Mouse (Mus musculus): Measurements from ENCODE around the gene Taf9.

Taf9 gene

DNA sequence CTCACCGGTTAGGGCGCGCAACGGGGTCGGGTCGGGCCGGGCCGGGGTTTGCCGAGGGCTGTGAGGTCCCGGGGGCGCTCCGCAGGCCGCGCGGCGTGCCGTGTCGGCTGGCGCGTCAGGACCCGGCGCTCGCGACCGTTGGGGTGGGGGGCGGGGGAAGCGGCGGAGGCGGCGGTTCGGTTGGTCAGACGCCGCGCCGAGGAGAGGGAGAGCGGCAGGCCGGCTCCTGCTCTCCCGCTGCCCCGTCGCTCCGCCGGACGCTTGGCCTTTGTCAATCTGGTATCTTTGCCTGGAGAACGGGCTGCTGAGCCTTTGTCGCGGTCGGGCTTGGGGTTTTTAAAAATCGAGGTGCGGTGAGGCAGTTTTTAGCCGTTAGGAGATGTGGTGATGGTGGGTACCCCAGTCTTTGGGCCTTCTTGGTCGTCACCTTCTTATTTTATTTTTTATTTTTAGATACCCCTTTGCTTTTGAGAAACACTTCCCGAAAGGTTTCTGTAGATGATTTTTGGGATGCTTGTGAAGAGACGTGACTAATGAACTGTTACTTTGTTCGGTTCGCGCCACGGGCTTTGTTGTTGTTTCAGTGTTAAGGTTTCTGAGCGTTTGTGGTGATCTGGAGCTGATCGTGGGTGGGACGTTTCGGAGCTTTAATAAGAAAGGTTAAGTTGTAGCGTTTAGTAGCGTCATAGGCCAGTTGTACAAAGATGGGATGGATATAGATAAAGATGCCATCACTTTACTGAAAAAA lies at the start of gene Taf9:
Gene Taf9 (plus strand): TSS at position 141 of the 748 bp plus-strand sequence.
- DNase-seq (ENCODE audit: low read depth, low spot score), result peak; percentile 33

DNA sequence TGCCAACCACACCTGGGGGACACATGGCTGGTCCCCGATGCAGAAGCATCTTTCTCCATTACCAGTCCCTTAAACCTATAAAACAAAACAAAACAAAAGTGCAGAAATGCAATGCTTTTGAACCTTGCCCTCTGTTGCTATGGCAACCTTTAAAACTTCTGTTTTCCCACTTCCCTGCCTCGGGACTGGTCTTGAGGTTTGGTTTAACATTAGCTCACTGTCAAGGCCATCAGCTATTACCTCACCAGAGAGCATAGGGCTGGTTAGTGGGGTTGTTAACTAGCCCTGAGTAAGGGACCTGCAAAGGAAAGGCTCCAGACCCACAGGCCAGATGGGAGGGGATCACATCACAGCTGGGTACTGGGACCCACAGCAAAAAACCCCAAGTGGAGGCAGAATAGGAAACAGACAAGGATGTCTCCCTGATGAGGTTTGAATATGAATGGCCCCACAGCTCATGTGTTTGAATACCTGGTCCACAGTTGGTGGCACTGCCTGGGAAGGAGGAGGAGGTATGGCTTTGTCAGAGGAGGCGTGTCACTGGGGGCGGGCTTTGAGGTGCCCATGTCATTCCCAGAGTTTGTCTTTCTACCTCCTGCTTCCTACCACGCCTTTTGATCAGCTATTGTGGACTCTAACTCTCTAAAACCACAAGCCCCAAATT lies 49.0 kb upstream of the Taf9 start:
- no peak for DNase-seq (ENCODE audit: low read depth, low spot score)

- no peak for DNase-seq (ENCODE audit: low read depth, low spot score)
Measured at GRCm38 (mm10) chr13:100603031-100603737, 48.2 kb upstream of the Taf9 start.

- DNase-seq (ENCODE audit: low read depth, low spot score), result no peak
Measured at GRCm38 (mm10) chr13:100603738-100604095, 47.7 kb upstream of the Taf9 start.

DNA sequence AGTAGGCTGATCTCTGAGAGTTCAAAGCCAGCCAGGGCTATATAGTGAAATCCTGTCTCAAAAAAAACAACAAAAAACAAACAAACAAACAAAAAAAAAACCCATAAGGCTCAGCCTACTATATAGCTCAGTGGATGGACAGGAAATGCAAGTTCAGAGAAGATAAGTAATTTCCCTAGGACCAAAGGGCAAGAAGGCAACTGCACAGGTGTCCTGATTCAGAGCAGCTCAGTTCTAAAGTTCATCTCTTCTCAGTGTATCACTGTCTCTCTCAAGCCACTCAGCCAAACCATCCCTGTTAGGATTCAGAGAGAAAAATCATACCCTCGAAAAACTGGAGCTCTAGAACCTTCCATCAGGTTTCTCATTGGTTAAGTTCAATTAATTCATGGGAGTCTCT lies 45.5 kb upstream of the Taf9 start:
- DNase-seq (ENCODE audit: low read depth, low spot score), result no peak

DNA sequence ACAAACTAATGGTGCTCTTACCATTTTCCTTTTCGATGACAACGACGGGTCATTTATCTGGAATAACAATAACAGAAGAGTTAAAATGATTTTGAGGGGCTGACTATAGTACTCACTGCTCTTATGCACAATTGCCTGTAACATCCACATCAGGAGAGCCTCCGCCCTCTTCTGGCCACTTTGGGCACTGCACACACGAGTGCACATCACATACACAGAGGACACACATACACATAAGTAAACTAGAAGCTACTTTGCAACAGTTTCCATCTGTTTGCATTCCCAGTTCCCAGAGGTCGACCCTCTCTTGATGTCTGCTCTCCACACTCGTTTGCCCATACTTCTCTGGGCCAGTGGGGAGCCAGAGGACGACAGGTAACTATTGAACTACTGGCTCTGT lies 43.6 kb upstream of the Taf9 start:
- no peak for DNase-seq (ENCODE audit: low read depth, low spot score)

- no peak for DNase-seq (ENCODE audit: low read depth, low spot score)
Measured at GRCm38 (mm10) chr13:100611266-100611665, 40.1 kb upstream of the Taf9 start.

GRCm38 (mm10) chr13:100612251-100612650 lies 39.1 kb upstream of the Taf9 start:
- no peak for DNase-seq (ENCODE audit: low read depth, low spot score)

GRCm38 (mm10) chr13:100612903-100613302 lies 38.5 kb upstream of the Taf9 start:
- no peak for DNase-seq (ENCODE audit: low read depth, low spot score)

DNA sequence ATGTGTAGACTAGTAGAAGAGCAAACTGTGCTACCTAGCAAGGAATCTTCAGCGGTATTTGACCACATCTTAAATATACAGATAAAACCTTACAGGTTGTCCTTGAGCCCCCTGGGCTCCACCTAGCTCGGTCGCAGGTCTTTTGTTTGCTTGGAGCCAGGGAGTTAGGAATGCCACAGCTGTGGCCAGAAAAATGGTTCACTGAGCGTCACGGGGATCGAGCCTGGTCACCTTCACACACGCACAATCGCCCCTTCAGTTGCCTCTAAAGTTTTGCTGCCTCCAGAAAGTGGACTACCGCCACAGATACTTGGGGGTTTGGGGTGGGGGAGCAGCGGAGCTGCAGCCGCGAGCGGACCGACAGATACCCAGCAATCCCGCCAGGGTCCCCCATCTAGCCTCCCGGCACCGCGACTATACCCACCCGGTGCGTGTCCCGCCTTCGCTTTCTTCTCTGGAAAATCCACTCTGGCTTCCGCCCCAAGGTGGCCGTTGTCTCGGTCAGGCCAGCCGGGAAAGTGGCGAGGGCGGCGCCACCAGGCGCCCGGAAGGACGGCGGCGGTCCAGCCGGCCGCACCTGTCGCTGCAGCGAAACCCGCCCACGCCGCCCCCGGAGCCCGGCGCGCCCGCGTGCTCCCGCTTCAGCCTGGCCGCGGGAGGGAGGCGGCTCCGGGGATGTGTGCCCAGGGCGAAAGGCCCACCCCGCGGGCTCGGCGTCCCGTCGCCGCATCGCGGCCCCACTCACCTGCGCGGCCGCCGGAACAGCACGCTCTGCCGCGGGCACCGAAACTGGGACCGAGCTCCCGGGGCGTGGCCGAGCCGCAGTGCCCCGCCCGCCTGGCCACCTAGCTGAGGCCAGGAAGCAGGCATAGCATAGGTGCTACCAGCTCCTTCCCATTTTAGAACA lies 34.9 kb upstream of the Taf9 start, which contains the start of gene Marveld2:
Gene Marveld2 (minus strand): TSS at position 791 of the 907 bp plus-strand sequence.
- DNase-seq (ENCODE audit: low read depth, low spot score), result peak; percentile 69

DNA sequence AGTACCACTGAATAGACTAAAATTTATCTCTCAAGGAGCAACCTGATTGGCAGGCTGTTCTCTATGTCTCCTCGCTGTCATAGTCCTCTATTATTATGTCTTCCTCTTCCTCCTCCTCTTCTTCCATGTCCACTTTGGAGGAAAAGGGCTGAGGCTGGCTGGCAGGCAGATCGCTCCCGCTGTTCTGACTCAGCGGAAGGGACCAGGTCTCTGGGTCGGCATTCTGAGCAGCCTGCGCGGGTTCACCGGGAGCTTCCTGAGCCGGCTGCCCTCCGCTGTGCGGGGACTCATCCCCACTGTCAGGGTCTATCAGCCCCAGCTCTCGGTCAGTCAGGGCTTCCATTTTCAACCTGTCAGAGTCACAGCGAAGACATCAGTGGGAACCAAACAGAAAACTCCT lies 33.8 kb upstream of the Taf9 start:
- no peak for DNase-seq (ENCODE audit: low read depth, low spot score)

DNA sequence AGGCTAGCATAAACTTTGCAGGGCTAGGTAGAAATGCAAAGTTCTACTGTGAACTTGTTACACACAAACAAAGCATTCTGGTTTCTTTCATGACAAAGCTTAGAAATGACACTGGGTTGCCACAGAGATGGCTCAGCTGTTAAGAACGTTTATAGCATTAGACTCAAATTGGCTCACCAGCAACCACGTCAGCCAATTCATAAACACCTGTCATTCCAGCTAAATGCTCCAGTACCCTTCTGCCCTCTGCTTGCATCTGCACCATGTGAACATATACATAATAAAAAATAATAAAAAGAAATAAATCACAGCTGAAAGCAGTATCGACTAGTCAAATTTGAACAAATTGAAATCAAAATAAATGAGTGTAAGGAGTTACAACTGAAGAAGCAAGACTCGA lies 29.1 kb upstream of the Taf9 start:
- no peak for DNase-seq (ENCODE audit: low read depth, low spot score)

DNA sequence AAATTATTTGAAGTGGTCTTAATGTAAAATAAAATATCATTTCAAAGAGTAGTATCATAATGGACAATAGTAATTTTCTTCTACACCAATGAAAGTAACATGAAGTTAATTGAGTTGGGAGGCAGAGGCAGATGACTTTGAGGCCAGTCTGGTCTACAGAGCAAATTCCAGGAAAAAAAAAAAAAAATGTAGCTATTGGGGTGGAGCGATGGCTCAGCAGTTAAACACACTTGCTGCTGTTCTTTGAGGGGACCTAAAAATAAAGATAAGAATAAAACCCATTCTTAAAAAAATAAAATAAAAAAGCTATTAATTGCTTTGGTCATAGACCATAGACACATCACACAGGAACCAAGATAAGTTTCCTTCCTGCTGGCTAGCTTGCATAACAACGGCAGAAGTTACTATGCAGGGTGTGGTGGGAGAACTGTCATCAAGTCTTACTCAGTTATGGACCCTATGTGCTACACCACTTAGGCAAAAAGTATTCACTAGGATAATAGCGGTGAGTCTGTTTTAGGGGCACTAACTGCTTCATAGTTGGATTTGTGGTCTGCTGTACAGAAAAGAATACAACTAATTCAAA lies 17.2 kb upstream of the Taf9 start:
- DNase-seq (ENCODE audit: low read depth, low spot score), result no peak

- no peak for DNase-seq (ENCODE audit: low read depth, low spot score)
Measured at GRCm38 (mm10) chr13:100642471-100643209, 8.7 kb upstream of the Taf9 start.

GRCm38 (mm10) chr13:100648223-100648622 lies 3.2 kb upstream of the Taf9 start:
- no peak for DNase-seq (ENCODE audit: low read depth, low spot score)

- DNase-seq (ENCODE audit: low read depth, low spot score), result peak; percentile 96
Measured at GRCm38 (mm10) chr13:100650550-100651438, 585 bp upstream of the Taf9 start, which contains the start of the genes Ak6 and Rad17. Gene Ak6, plus strand, starts transcription at chr13:100650979. Gene Rad17, minus strand, starts transcription at chr13:100651051.

- DNase-seq (ENCODE audit: low read depth, low spot score), result no peak
Measured at GRCm38 (mm10) chr13:100658091-100658490, 6.7 kb downstream of the Taf9 start.

- peak; percentile 65 for DNase-seq (ENCODE audit: low read depth, low spot score)
Measured at GRCm38 (mm10) chr13:100659864-100660456, 8.6 kb downstream of the Taf9 start.
